Mouse (Mus musculus): ENCODE results near the gene Slc25a39. TPM values are rescaled to one million over a fixed set of nuclear protein-coding genes. Genes with fewer than 3 reads are reported as not detected.

The Slc25a39 gene
- polyA plus RNA-seq, 1 experiment from 2014 or later = 180 TPM

GRCm38 (mm10) chr11:102433866-102434265, 26.1 kb upstream of the Slc25a39 start:
- H3K27me3 ChIP-seq (ENCODE audit: control insufficient read depth, insufficient read depth, low read length) = 0 out of 2 replicates have a peak, but pooled peaks cover 4% of the 10 kb centered on the region
- DNase-seq (ENCODE audit: low spot score) (no peak), ATAC-seq (ENCODE audit: insufficient number of reproducible peaks, low FRiP score, low TSS enrichment, low read depth) (no peak)
- H3K36me3 ChIP-seq (ENCODE audit: control insufficient read depth, insufficient read depth, low read length) = peaks cover 9% of the 10 kb centered on the region
- no peaks in the 10 kb centered on the region for H3K9me3 ChIP-seq (ENCODE audit: control insufficient read depth, low read length)
- no peak overlapping the region for H3K4me3 ChIP-seq (ENCODE audit: low read depth, low read length)
- peaks cover 14% of the 10 kb centered on the region for H3K4me1 ChIP-seq (ENCODE audit: control insufficient read depth, insufficient read depth, low read length)
- H3K9ac ChIP-seq (ENCODE audit: low read length) = no peak overlapping the region
- no peak overlapping the region for H3K4me2 ChIP-seq (ENCODE audit: low read depth, severe bottlenecking)
- no peak overlapping the region for H3K27ac ChIP-seq (replicated peaks; ENCODE audit: low read depth, low read length)
- 90% methylated on average over 7 of the region's 7 CpGs for WGBS

- peaks cover 9% of the 10 kb centered on the region for H3K36me3 ChIP-seq (ENCODE audit: control insufficient read depth, insufficient read depth, low read length)
- no peak overlapping the region for H3K9ac ChIP-seq (ENCODE audit: low read length)
- H3K27ac ChIP-seq (replicated peaks; ENCODE audit: low read depth, low read length) = no peak overlapping the region
- WGBS = 88% methylated on average over 6 of the region's 6 CpGs
- H3K27me3 ChIP-seq (ENCODE audit: control insufficient read depth, insufficient read depth, low read length) = 0 out of 2 replicates have a peak, but pooled peaks cover under 1% of the 10 kb centered on the region
- H3K4me2 ChIP-seq (ENCODE audit: low read depth, severe bottlenecking) = no peak overlapping the region
- ATAC-seq (ENCODE audit: insufficient number of reproducible peaks, low FRiP score, low TSS enrichment, low read depth) (no peak), DNase-seq (ENCODE audit: low spot score) (no peak)
- no peaks in the 10 kb centered on the region for H3K9me3 ChIP-seq (ENCODE audit: control insufficient read depth, low read length)
- no peak overlapping the region for H3K4me3 ChIP-seq (ENCODE audit: low read depth, low read length)
- peaks cover 11% of the 10 kb centered on the region for H3K4me1 ChIP-seq (ENCODE audit: control insufficient read depth, insufficient read depth, low read length)
Observed at GRCm38 (mm10) chr11:102432896-102433295, 25.1 kb upstream of the Slc25a39 start.

DNA sequence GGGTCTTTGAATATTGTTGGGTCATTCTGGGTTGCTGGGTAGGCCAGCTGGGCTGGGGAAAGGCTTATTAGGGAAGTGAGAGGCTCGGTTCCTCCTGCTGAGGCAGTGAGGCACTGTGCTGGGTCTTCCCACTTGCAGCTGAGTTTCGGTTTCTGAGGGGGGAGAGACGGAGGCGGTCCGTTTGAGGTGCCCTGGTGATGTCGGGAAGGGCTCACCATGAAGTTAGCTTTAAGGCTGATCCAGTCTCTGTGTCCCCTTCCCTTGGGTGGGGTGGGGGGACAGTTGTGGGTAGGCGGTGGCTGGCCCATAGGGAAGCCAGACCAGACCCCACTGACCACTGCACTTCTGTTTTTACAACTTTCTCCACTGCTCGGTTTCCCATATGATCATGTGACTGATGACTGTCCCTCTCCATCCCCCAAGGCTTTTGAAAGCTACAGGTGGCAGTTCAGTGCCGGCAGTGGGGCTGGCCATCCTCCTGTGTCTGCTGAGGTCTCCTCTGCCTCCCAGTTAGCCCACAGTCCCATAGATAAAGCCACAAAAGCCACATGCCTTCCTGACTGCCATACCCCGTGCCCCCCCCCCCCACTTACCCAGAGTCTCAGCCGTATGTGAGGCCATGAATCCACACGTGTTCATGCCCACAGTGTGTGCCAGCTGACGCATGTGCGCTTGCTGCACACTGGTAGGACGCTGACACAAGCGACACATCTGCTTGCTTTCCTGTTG, 24.5 kb upstream of the Slc25a39 start:
- H3K36me3 ChIP-seq (ENCODE audit: control insufficient read depth, insufficient read depth, low read length) = peaks cover 9% of the 10 kb centered on the region
- no peak for DNase-seq (ENCODE audit: low spot score)
- H3K27me3 ChIP-seq (ENCODE audit: control insufficient read depth, insufficient read depth, low read length) = no peaks in the 10 kb centered on the region
- 64% methylated on average over 16 of the region's 16 CpGs for WGBS
- no peak overlapping the region for H3K4me3 ChIP-seq (ENCODE audit: low read depth, low read length)
- no peak for ATAC-seq (ENCODE audit: insufficient number of reproducible peaks, low FRiP score, low TSS enrichment, low read depth)
- H3K9me3 ChIP-seq (ENCODE audit: control insufficient read depth, low read length) = no peaks in the 10 kb centered on the region
- H3K9ac ChIP-seq (ENCODE audit: low read length) = no peak overlapping the region
- H3K4me1 ChIP-seq (ENCODE audit: control insufficient read depth, insufficient read depth, low read length) = peaks cover 5% of the 10 kb centered on the region
- H3K27ac ChIP-seq (replicated peaks; ENCODE audit: low read depth, low read length) = no peak overlapping the region
- H3K4me2 ChIP-seq (ENCODE audit: low read depth, severe bottlenecking) = no peak overlapping the region

DNA sequence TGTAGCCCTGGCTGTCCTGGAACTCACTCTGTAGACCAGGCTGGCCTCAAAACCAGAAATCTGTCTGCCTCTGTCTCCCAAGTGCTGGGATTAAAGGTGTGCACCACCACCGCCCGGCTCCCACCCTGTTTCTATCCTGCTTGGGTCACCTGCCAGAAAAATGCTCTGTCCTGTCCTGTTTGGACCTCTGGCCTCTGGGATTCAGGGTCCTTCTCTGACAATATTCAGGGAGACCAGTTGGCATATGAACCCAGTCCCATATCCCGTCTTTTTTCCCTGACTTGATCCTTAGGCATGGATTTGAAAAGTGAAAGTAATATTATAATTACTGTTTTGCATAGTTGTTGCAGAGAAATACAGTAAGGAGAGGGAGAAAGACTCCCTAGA, 24.0 kb upstream of the Slc25a39 start:
- Histone ChIP-seq H3K27ac (replicated peaks; ENCODE audit: low read depth, low read length) (no peak overlapping the region), H3K4me1 (ENCODE audit: control insufficient read depth, insufficient read depth, low read length) (peaks cover 3% of the 10 kb centered on the region), H3K27me3 (ENCODE audit: control insufficient read depth, insufficient read depth, low read length) (no peaks in the 10 kb centered on the region), H3K4me2 (ENCODE audit: low read depth, severe bottlenecking) (no peak overlapping the region), H3K4me3 (ENCODE audit: low read depth, low read length) (no peak overlapping the region), H3K36me3 (ENCODE audit: control insufficient read depth, insufficient read depth, low read length) (peaks cover 9% of the 10 kb centered on the region), H3K9ac (ENCODE audit: low read length) (no peak overlapping the region), H3K9me3 (ENCODE audit: control insufficient read depth, low read length) (no peaks in the 10 kb centered on the region)
- 82% methylated on average over 3 of the region's 3 CpGs for WGBS
- ATAC-seq (ENCODE audit: insufficient number of reproducible peaks, low FRiP score, low TSS enrichment, low read depth) (no peak), DNase-seq (ENCODE audit: low spot score) (no peak)

- Histone ChIP-seq H3K4me1 (ENCODE audit: control insufficient read depth, insufficient read depth, low read length) (peaks cover 3% of the 10 kb centered on the region), H3K27me3 (ENCODE audit: control insufficient read depth, insufficient read depth, low read length) (no peaks in the 10 kb centered on the region), H3K9me3 (ENCODE audit: control insufficient read depth, low read length) (no peaks in the 10 kb centered on the region), H3K4me2 (ENCODE audit: low read depth, severe bottlenecking) (peak overlapping the region; percentile 92), H3K4me3 (ENCODE audit: low read depth, low read length) (peak overlapping the region; percentile 71), H3K9ac (ENCODE audit: low read length) (peak overlapping the region; percentile 56), H3K36me3 (ENCODE audit: control insufficient read depth, insufficient read depth, low read length) (peaks cover 9% of the 10 kb centered on the region), H3K27ac (replicated peaks; ENCODE audit: low read depth, low read length) (peak overlapping the region; percentile 81)
- ATAC-seq (ENCODE audit: insufficient number of reproducible peaks, low FRiP score, low TSS enrichment, low read depth) (0 out of 2 replicates have a peak, but pooled peaks have one; percentile 28), DNase-seq (ENCODE audit: low spot score) (peak; percentile 88)
- WGBS = under 1% methylated on average over 7 of the region's 7 CpGs
Observed at GRCm38 (mm10) chr11:102431018-102431645, 23.4 kb upstream of the Slc25a39 start.

- Histone ChIP-seq H3K9ac (ENCODE audit: low read length) (peak within 1 kb of the TSS; percentile 58), H3K9me3 (ENCODE audit: control insufficient read depth, low read length) (no peaks in the 10 kb centered on the region), H3K36me3 (ENCODE audit: control insufficient read depth, insufficient read depth, low read length) (0 out of 2 replicates have a peak, but pooled peaks cover 4% of the 10 kb centered on the region), H3K4me1 (ENCODE audit: control insufficient read depth, insufficient read depth, low read length) (peaks cover 3% of the 10 kb centered on the region), H3K4me2 (ENCODE audit: low read depth, severe bottlenecking) (peak within 1 kb of the TSS; percentile 92), H3K27me3 (ENCODE audit: control insufficient read depth, insufficient read depth, low read length) (no peaks in the 10 kb centered on the region), H3K4me3 (ENCODE audit: low read depth, low read length) (peak within 1 kb of the TSS; percentile 71), H3K27ac (replicated peaks; ENCODE audit: low read depth, low read length) (peak within 1 kb of the TSS; percentile 81)
- under 1% methylated on average over 29 of the region's 29 CpGs for WGBS
- peak; percentile 88 for ATAC-seq (ENCODE audit: insufficient number of reproducible peaks, low FRiP score, low TSS enrichment, low read depth)
- DNase-seq (ENCODE audit: low spot score) = peak; percentile 90
Observed at GRCm38 (mm10) chr11:102430121-102431017, 22.6 kb upstream of the Slc25a39 start, which contains the start of gene Grn. Gene Grn, plus strand, starts transcription at chr11:102430315.

DNA sequence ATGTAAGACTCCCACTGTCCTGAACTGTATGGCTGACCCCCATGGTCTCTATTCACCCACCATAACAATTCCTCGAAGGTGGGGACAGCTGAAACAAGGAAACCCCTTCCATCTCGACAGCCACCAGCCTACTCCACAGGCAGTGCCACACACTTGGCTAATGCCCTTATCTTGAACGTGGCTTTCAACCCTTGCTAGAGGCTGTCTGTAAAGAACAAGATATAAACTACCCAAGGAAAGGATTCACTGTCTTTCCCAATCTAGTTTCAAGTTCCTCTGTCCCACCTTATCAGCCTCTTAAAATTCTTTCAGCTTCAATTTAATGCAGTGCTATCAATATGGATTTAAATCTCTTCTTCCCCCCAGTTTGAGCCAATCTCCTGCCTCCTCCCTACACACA, 21.8 kb upstream of the Slc25a39 start:
- Histone ChIP-seq H3K36me3 (ENCODE audit: control insufficient read depth, insufficient read depth, low read length) (0 out of 2 replicates have a peak, but pooled peaks cover 2% of the 10 kb centered on the region), H3K4me2 (ENCODE audit: low read depth, severe bottlenecking) (peak overlapping the region; percentile 92), H3K27me3 (ENCODE audit: control insufficient read depth, insufficient read depth, low read length) (no peaks in the 10 kb centered on the region), H3K9me3 (ENCODE audit: control insufficient read depth, low read length) (no peaks in the 10 kb centered on the region), H3K9ac (ENCODE audit: low read length) (peak overlapping the region; percentile 58; the same call in 1 of the 2 replicates), H3K4me1 (ENCODE audit: control insufficient read depth, insufficient read depth, low read length) (peaks cover 3% of the 10 kb centered on the region), H3K4me3 (ENCODE audit: low read depth, low read length) (peak overlapping the region; percentile 71), H3K27ac (replicated peaks; ENCODE audit: low read depth, low read length) (no peak overlapping the region)
- 54% methylated on average over 3 of the region's 3 CpGs for WGBS
- DNase-seq (ENCODE audit: low spot score) = no peak
- no peak for ATAC-seq (ENCODE audit: insufficient number of reproducible peaks, low FRiP score, low TSS enrichment, low read depth)

DNA sequence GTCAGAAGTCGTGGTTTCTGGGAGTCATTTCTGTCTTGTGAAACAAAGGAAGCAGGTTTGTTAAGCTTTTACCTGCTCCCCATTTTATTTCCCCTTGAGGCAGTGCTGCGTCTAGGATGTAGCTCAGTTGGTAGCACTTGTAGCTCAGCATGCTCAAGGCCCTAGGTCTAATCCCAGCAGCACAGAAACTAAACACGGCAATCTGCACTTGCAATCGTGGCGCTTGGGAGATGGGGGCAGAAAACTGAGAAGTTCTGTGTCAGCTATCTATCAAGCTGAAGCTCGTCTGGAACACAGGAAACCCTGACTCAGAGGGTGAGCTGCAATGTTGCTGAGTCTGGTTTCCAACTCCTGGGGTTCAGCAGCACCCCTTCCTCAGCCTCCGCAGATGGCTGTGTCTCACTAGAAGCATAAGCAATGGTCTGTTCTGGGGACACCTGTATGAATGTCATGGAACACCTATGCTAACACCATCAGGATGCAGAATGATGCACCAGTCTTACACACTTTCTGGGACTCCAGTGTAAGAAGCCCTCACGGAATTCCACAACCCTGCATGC, 21.3 kb upstream of the Slc25a39 start:
- Histone ChIP-seq H3K27ac (replicated peaks; ENCODE audit: low read depth, low read length) (no peak overlapping the region), H3K9ac (ENCODE audit: low read length) (no peak overlapping the region), H3K4me1 (ENCODE audit: control insufficient read depth, insufficient read depth, low read length) (peaks cover 3% of the 10 kb centered on the region), H3K4me3 (ENCODE audit: low read depth, low read length) (no peak overlapping the region), H3K9me3 (ENCODE audit: control insufficient read depth, low read length) (no peaks in the 10 kb centered on the region), H3K4me2 (ENCODE audit: low read depth, severe bottlenecking) (no peak overlapping the region), H3K27me3 (ENCODE audit: control insufficient read depth, insufficient read depth, low read length) (no peaks in the 10 kb centered on the region), H3K36me3 (ENCODE audit: control insufficient read depth, insufficient read depth, low read length) (0 out of 2 replicates have a peak, but pooled peaks cover 2% of the 10 kb centered on the region)
- ATAC-seq (ENCODE audit: insufficient number of reproducible peaks, low FRiP score, low TSS enrichment, low read depth) (no peak), DNase-seq (ENCODE audit: low spot score) (no peak)
- 75% methylated on average over 8 of the region's 8 CpGs for WGBS
